Mouse (Mus musculus) gastrocnemius, postnatal 10 days (tissue): Measurements from ENCODE around the gene Golph3. TPM values are rescaled to one million over a fixed set of nuclear protein-coding genes. Genes with fewer than 3 reads are reported as not detected.

Experiments used
- DNase-seq: peaks from one replicate; pipeline ENCODE4 v3.0.0; 2021; ENCODE audit warnings: mixed read lengths
- total RNA-seq, 2 experiments: library from RNA; stranded (reverse); gene quantifications; 2 replicates each; pipeline ENCODE4 v1.2.3; 2021

Golph3 gene
- total RNA-seq, 2 experiments from 2014 or later: 61.3 to 66.0 TPM

DNA sequence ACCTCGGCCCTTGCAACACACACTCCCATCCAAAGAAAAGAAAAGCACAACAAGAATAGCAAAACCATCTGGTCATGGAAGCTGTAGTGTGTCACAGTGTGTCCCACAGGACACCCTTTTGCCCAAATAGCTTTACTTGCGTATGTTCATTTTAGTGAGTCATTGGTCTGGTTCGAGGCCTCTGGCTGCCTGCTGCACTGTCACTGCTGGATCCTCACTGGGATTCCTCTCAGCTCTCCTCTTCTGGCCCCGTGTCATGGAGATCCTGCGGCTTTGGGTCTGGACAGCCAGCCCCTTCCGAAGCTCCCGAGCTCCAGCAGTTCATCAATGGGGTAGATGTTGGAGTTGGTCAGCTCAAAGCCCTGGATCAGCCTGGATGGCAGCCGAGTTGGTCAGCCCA lies 2.8 kb upstream of the Golph3 start:
- no peak for DNase-seq

DNA sequence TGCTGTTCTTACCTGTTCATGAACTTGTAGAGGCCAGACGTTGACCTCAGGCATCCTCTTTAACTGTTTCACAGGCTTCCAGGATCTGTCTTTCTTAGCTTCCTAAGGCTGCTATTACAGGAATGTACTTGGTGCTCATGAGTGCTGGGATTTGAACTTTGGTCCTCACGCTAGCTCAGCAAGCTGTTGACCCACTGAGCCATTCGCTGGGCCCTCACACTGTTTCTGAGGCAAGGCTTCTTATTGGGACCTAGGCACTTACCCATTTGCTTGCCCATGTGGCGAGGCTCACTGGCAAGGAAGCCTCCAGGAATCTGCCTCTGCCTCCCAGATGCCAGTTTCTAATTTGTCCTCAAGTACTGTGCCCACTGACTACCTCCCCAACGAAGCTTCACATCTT lies 1.4 kb upstream of the Golph3 start:
- DNase-seq: no peak

DNA sequence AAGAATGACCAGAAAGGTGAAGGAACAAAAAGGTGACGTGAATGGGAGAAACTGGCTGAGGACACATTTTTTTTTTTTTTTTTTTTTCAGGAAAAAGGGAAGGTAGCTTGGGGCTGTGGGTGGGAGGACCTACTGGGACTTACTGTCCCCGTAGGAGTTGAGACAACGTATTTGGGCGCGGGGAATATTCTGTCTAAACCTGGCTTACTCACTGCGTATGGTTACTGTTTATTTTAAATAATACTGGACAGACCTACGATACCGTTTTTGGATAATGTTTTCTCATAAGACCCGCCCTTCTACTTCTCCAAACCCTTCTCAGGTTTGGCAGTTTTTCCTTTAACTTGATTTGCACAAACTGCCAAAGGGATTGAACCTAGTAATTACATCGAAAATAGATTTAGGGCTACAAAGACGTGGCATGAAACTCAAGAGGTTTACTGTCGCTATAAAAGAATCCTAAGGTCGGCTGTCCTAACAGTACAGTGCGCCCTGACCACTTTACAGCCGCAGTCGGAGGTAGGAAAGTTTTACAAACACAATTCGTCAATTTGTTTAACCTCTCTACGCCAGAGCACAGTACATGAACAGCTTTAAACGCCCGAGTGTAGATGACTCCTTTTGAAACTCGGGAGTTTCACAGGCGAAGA lies 684 bp upstream of the Golph3 start:
- DNase-seq: no peak

DNA sequence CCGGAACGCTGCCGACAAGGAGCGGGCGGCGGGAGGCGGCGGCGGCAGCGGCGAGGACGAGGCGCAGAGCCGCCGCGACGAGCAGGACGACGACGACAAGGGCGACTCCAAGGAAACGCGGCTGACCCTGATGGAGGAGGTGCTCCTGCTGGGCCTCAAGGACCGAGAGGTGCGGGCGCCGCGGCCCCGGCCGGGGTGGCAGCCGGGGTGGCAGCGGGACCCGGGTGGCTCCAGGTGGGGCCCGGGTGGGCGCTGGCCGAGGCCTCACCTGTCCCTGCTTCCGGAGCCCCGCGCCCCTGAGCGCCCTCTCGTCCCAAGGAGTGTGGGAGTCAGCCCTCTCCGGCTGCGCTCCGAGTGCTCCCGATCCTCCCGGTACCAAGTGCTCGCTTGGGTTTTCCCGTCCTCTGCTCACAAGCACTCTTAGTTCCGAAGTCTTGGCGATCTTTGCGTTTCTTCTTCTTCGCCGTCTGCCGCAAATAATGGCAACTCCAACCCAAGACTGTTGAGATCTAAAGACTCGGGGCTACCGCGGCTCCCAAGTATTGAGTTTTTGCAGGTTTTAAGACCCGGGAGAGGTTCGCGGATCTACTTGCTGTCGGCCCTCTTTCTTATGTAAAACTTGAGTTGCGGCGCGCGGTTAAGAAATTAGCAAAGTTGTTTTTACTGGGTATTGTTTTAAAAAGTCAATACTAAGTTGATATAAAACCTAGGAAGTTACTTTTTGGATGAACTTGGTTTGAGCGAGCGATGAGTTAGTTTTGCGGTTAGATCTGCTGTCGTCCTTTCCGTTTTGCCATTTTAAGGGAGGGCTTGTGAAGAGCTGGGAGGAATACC lies 755 bp downstream of the Golph3 start, which contains the start of gene 1810049J17Rik:
Gene 1810049J17Rik, minus strand, starts transcription at position 112 of the 834 bp plus-strand sequence.
- no peak for DNase-seq

DNA sequence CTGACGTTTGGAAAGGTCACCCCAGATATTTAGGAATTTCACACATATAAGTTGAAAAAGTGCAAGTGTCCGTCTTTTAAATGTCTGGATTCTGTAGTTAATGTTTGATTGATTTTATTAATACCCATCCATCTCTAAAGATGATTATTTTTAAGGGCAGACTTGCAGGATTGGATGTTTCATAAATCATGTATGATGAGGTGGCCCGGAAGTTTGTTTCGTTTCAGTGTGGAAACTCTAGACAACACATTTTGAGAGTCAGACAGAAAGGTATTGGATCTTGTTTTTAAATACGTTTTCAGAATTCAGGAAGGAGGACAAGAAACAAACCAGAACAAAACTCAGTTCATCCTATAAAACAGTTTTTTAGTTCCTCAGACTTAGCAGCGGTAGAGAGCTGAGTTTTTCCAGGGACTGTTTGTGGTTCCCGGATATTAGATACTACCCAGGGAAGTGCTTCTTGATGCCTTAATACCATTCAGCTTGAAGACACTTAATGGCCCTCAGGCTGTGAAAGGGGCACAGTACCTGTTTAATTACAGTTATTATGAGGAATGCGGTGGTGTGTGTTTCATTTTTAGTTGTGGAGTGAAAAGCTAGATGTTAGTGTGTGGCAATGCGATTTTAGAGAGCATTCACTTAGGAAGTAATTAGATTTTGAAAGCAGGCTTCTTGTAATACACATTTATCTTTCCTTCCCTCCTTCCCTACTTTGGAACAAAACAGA lies 1.6 kb downstream of the Golph3 start:
- no peak for DNase-seq

DNA sequence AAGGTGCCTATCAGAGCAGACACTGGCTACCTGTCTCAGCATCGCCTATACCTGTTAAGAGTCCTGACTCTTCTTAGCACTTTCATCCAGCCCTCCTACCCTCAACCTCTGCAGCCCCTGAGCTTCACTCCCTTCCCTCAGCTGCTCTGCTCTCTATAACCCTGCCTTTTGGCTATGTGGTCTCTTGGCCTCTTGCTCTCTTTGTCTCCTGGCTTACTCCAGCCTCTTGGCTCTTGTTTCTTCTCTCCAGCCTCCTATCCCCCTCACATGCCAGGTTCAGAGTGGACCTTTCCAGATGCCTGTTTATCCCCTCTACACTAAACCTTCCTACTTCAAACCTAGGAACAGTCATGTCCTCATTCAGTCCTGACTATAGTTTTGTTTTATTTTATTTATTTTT lies 3.1 kb downstream of the Golph3 start:
- no peak for DNase-seq

DNA sequence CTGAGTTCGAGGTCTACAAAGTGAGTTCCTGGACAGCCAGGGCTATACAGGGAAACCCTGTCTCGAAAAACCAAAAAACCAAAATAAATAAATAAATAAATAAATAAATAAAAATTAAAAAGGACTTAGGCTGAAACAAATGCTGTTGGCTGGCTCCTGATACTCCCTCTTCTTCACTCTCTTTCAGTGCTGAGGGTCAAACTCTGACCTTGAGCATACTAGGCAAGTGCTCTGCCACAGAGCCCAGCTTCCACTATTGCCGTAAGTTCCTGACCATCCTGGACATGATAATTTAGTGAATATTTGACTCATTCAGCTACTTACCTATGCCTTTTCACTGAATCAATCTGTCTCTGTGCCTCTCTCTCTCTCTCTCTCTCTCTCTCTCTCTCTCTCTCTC lies 9.1 kb downstream of the Golph3 start:
- no peak for DNase-seq

DNA sequence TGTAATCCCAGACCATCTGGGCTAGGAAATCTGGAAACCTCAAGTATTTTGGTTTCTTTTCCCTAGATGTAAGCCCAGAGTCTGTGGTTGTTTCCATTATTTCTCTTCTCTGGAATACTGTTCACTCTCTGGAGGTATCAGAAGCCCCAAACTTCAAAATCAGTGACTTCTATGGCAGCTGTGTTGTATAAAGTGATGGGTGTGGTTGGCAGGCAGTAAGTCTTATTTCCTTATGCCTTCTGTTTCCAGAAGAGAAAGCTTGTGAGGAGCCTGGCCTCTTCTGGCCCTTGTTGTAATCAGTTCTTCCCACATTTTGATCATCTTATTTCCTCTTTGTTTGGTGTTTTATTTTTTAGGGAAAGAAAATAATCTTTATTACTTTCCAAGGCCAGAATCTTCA lies 9.6 kb downstream of the Golph3 start:
- no peak for DNase-seq

DNA sequence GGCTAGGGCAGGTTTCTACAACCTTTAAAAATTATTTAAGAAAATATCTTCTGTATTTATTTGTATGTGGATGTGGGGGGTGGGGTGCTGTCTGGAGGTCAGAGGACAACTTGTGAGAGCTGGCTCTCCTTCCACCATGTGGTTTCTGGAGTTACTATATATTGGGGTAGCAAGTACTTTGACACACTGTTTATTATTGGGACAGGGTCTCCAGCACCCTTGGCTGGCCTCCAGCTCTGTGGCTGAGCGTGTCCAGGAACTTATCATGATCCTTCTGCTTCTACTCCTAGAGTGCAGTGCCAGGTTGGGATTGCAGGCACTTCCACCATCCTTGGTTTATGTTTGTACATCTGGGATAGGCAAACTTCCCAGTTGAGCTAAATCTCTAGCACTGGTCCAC lies 10.1 kb downstream of the Golph3 start:
- no peak for DNase-seq

DNA sequence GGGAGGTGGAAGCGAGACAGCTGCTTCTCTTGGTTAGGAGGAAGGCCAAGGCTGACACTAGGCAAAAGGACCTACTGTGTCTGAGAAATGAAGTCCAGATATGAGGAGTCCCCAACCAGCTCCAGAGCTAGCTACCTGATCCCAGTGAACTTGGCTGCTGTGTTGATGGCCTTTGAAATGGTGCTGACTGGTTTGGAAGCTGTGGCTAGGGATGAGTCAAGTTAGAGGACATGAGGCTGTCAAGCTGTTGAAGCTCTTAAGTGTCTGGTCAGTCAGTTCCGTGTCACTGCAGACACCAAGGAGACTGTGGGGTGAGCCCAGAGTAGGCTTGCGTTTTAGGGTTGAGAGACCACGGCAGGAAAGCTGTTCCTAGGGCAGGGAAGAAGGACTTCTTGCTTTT lies 13.1 kb downstream of the Golph3 start:
- no peak for DNase-seq

DNA sequence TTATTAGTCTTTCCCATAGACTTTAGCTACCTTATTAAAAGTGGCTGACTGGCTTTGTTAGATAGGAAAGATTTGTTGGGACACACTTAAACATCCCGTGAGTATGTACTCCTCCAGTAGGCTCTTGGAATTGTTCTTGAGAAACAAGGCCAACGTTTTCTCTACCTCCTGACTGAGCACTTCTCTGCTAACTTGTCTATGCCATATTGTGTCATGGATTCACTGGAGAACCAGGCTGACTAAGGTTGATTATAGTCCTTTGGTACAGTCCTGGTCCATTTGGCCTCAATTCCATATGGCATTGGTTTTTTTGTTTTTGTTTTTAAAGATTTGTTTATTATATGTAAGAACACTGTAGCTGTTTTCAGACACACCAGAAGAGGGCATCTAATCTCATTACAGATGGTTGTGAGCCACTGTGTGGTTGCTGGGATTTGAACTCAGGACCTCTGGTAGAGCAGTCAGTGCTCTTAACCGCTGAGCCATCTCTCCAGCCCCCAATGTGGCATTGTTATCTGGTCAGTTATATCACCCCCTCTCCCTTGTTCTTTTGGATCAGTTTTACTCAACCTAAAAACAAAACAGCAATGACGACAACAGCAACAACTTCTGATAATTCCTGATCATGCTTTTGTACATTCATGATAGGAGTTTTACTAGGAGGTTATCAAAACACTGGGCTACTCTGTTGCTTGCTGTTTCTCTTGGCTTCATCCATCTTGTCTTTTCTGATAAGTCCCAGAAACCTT lies 16.0 kb downstream of the Golph3 start:
- no peak for DNase-seq

DNA sequence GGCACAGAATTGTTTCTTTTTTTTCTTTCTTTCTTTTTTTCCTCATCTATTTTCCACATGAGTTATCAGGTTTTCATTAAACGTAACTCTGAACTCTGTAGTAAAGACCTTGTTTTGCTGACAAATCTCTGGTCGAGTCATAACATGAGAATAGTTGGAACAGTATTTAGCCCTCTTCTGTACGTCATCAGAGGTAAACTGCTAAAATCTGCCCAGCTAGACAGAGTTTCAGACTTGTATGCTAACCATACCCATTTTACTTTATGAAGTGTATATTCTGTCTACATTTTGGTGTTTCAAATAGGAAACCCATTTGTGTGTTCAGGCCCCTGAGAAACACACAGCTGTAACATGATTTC lies 16.5 kb downstream of the Golph3 start:
- no peak for DNase-seq

DNA sequence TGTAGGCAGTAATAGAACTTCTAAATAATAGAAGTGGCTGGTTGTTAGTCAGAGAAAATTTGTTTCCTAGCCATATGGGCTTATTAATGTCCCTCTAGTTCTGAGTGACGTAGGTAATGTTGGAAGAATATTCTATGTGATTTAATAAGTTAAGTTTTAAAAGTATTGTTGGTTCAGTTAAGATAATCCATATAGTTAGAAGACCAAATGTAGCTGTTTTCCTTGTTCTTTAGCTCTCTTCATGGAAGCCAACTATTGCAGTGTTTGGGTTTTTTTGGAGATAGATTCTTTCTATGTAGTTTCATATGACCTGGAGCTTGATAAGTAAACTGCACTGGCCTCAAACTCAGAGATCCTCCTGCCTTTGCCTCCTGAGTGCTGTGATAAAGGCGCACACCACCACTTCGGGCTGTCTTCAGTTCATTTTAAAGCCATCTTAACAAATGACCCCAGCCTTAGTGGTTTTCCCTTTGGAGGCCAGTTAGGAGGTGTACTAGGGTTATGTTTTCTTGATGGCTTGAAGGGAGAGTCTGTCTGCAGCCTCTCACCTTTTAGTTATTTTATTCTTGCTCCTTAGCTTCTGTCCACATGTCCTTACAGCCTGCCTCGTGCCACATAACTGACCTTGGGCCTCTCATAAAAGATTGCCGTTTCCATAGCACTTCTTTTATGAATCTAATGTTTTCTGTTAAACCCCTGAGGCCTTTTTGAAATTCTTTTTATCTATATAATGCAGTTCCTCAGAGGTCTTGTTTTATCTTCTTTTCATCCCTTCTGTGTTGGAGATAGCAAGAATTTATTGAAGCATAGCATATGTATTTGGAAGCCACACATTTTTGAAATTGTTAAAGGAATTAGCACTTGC lies 19.5 kb downstream of the Golph3 start:
- DNase-seq: no peak

DNA sequence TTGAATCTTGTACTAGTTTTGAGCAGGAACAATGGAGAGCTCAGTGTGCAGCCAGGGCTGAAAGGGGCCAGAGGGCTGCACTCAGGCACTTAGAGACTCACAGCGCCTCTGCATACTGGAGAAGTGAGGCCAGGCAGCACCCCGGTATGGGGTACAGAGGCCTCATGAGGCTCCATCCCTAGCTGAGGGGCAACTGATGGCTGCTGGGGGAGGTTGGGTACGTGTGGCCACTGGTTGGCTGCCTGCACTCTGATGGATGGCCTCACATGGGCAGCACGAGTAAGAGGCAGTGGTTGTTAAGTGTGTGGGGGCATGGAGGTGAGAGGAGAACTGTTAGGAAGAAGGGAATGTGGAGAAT lies 20.1 kb downstream of the Golph3 start:
- no peak for DNase-seq

DNA sequence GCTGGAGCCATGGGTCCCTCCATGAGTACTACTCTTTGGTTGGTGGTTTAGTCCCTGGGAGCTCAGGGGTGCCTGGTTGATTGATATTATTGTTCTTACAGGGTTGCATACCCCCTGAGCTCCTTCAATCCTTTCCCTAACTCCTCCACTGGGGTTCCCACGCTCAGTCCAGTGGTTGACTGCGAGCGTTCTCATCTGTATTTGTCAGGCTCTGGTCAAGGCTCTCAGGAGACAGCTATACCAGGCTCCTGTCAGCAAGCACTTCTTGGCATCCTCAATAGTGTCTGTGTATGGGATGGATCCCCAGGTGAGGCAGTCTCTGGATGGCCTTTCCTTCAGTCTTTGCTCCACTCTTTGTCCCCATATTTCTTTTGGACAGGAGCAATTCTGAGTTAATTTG lies 25.7 kb downstream of the Golph3 start:
- DNase-seq: no peak

DNA sequence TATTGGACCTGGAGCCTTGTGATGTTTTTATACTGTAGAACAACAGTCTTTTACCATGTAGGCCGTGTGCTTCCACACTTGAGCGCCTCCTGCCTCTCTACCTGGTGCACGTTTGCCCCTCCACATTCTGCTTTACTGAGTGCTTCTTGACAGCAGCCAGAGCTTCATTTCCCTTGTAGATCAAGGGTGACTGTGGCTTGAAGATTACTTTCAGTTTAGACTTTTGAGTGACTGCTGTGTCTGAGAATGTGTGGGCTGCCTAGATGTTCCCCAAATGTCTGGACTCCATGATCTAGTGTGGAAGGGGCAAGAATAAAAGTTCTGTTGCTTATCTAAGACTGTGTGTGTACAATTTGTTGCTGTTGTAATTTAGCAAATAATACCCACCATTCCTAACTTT lies 27.7 kb downstream of the Golph3 start:
- DNase-seq: no peak

DNA sequence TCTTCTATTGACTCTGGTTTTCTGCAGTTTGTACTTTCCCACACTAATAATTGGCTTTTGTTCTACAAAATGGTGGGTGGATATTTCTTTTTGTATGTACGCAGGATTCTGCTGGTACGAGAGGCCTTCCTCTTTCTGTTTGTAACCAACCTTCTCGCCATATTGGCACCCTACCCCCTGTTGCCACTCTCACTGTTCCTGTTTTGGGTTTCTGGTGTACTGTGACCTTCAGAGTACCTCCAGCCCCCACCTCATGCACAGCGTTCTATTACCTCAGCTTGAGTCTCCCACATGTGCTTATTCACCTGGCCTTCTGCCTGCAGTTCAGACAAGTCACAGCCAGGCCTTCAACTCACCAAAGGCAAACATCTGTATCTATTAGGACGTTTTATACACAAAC lies 28.6 kb downstream of the Golph3 start:
- no peak for DNase-seq

DNA sequence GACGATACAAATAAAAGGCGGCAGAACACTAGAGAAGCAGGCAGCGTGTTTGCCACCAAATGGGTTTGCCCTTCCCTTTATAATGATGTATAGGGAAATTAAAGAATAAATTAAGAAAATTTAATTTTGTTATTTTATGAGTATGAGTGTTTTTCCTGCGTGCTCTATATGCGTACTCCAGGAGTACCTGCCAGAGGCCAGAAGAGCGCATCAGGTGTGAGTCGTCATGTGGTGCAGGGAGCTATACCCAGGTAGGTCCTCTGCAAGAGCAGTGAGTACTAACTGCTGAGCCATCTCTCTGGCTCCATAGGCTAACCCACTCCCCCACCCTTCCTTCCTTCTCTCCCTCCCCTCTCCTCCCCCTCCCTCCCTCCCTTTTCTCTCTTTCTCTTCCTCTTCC lies 30.2 kb downstream of the Golph3 start:
- DNase-seq: no peak

DNA sequence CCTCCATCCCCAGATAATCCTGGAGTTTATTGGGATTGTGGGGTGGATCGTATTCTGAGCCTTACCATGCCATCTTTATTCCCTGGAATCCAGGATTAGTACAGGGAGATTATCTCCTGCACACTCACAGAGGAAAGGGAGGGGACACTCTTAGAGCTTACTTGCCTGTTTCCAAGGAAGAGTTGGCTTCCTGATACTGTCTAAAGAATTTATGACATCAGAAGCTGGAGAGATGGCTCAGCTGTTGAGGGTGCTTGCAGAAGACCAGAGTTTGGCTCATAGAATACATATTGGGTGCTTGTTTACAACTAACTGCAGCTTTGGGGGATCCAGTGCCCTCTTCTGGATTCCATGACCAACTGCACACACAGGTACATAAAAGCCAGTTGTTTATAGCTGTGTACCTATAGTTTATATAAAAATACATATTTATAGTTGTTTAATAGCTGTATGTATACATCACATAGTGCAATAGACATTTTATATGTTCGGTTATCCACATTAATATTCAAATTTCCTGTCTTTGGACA lies 33.1 kb downstream of the Golph3 start:
- DNase-seq: no peak

DNA sequence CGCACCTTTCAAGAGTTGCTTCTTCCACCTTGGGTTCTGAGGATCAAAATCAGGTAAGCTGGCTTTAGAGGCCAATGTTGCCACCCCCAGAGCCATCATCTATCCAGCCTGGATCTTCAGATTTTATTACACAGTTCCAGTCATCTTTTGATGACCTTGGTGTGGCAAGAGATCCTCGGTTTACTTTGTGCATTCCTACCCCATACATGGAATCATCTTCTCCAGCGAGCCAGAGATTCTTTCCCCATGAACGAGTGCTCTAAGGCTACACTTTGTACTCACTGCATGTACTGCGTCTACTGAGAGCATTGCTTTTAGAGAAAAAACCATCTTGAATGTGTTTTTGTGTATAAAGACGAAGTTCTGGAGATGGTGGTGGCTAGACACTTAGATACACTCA lies 34.0 kb downstream of the Golph3 start:
- DNase-seq: no peak

DNA sequence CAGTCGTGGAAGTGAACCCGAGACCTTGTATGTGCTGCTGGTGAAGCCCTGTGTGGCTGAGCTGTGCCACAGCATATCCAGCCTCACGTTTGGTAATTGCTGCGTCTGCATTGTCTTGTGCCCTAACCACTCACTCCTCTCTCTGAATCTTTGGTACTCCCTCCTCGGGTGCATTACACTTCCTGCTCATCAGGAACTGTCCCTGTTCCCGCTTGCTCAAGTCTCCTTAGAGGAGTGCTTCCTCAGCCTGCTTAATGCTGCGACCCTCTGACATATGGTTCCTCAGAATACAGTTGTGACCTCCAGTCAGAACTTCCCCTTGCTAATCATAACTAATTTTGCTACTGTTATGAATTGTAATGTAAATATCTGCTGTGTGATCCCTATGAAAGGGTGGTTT lies 34.7 kb downstream of the Golph3 start:
- DNase-seq: no peak

DNA sequence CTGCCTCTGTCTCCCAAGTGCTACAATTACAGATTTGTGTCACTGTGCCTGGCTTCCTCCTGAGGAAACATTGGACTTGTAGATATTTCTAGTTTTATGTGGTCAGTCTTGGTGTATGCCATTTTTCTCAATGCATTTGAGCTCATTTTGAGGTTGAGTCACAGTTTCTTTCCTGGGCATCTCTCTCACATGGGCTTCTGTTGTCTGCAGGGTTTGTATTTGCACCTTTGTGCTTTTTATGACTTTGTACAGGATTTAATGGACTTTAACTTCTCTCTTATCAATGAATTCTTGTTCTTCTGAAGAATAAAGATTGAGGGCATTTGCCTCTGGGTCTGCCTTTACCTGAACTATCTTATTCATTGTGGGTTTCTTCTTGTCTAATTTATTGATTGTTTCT lies 36.2 kb downstream of the Golph3 start:
- no peak for DNase-seq
